Mouse (Mus musculus) cerebellum, adult 2 months (tissue): ENCODE results near the gene Fam19a2.

Source experiments
- CTCF ChIP-seq: fragments of 200-500 bp; IDR thresholded peaks from 2 replicates; pipeline ENCODE4 v1.5.1; 2011; ENCODE audit warnings: low read depth, mild to moderate bottlenecking, control low read depth, low read length, moderate library complexity, borderline replicate concordance; ENCODE audit not compliant: insufficient read depth
- POLR2A ChIP-seq: fragments of 200-500 bp; IDR thresholded peaks from 2 replicates; pipeline ENCODE4 v1.6.1; 2011; ENCODE audit warnings: low read length, control low read depth, borderline replicate concordance; ENCODE audit not compliant: insufficient read depth

DNA sequence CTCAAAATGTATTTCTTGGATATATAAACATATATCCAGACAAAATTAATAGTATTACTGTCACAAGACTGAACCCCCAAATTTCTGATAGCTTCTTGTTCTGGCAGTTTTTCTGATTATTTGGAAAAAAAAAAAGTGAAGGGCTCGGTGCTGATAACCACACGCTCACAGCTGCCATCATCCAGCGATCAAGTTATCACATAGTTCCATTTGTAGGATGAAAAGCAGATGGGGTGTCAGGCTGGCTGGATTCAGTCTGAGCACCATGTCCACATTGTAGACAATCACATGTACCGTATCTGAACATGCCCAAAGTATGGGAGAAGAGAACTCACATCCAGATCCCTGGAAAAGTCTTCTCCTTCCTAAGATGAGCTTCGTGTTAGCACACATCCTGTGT lies 41.0 kb upstream of the Fam19a2 start:
- no peak for TF ChIP-seq CTCF
- no peak for TF ChIP-seq POLR2A
